Mouse (Mus musculus) megakaryocyte, adult 5-6 weeks (primary cell): ENCODE measurements around the gene Slc16a3. TPM values are rescaled to one million over a fixed set of nuclear protein-coding genes. Genes with fewer than 3 reads are reported as not detected.

ENCODE experiments used
- ATAC-seq: 2 replicates; pipeline ENCODE4 v1.8.0; 2016; ENCODE audit warnings: mild to moderate bottlenecking, inconsistent platforms; ENCODE audit not compliant: poor library complexity, severe bottlenecking
- total RNA-seq, 2 experiments: library from RNA; stranded (forward) in 1 of 2; stranded (reverse) in 1 of 2; fragments of 153-499, 151-499 nt in 1 of 2; fragments of 221-1000, 200-1000 nt in 1 of 2; gene quantifications; 2 replicates each; pipeline versions ENCODE4 v1.2.3 to v1.2.4; 2015 to 2017

The Slc16a3 gene
- total RNA-seq, 2 experiments from 2014 or later = 21.4 to 40.7 TPM

- ATAC-seq = no peak
These were observed 61.9 kb downstream of the Slc16a3 start for GRCm38 (mm10) chr11:121010044-121010755.

Other genes with a start within 250 kb of the Slc16a3 start
- gene Cenpx, start 234.7 kb upstream of the Slc16a3 start, total RNA-seq (2015) = 84.6 and 95.8 TPM in 2 replicates
- gene Cenpx, start 234.7 kb upstream of the Slc16a3 start, total RNA-seq (2017) = 67.0 and 71.5 TPM in 2 replicates
- 6.3 and 7.2 TPM in 2 replicates for gene Lrrc45, start 234.6 kb upstream of the Slc16a3 start, total RNA-seq (2015)
- gene Lrrc45, start 234.6 kb upstream of the Slc16a3 start, total RNA-seq (2017) = 21.0 and 21.6 TPM in 2 replicates
- 0.25 and 0.83 TPM in 2 replicates for gene Rac3, start 227.0 kb upstream of the Slc16a3 start, total RNA-seq (2015)
- 1.4 TPM in 1 of 2 replicates, not detected in the other for gene Rac3, start 227.0 kb upstream of the Slc16a3 start, total RNA-seq (2017)
- gene Dcxr, start 221.2 kb upstream of the Slc16a3 start, total RNA-seq (2015) = 24.9 and 30.0 TPM in 2 replicates
- 20.0 and 25.0 TPM in 2 replicates for gene Dcxr, start 221.2 kb upstream of the Slc16a3 start, total RNA-seq (2017)
- 7.6 and 8.5 TPM in 2 replicates for gene Cbr2, start 216.4 kb upstream of the Slc16a3 start, total RNA-seq (2015)
- 1.7 and 8.9 TPM in 2 replicates for gene Cbr2, start 216.4 kb upstream of the Slc16a3 start, total RNA-seq (2017)
- gene Hmga1b, start 185.7 kb upstream of the Slc16a3 start, total RNA-seq (2015) = 10.5 and 11.9 TPM in 2 replicates
- gene Hmga1b, start 185.7 kb upstream of the Slc16a3 start, total RNA-seq (2017) = 7.6 and 8.8 TPM in 2 replicates
- 10.4 and 14.5 TPM in 2 replicates for gene Rfng, start 164.3 kb upstream of the Slc16a3 start, total RNA-seq (2015)
- gene Rfng, start 164.3 kb upstream of the Slc16a3 start, total RNA-seq (2017) = 3.3 and 5.7 TPM in 2 replicates
- 51.4 and 70.1 TPM in 2 replicates for gene Gps1, start 164.2 kb upstream of the Slc16a3 start, total RNA-seq (2015)
- 52.1 and 56.3 TPM in 2 replicates for gene Gps1, start 164.2 kb upstream of the Slc16a3 start, total RNA-seq (2017)
- gene Dus1l, start 152.1 kb upstream of the Slc16a3 start, total RNA-seq (2015) = 46.1 and 51.8 TPM in 2 replicates
- gene Dus1l, start 152.1 kb upstream of the Slc16a3 start, total RNA-seq (2017) = 24.0 and 31.1 TPM in 2 replicates
- gene Fasn, start 123.9 kb upstream of the Slc16a3 start, total RNA-seq (2015) = 14.0 and 19.2 TPM in 2 replicates
- 10.5 and 13.3 TPM in 2 replicates for gene Fasn, start 123.9 kb upstream of the Slc16a3 start, total RNA-seq (2017)
- 0.30 and 1.2 TPM in 2 replicates for gene Ccdc57, start 15.6 kb upstream of the Slc16a3 start, total RNA-seq (2015)
- gene Ccdc57, start 15.6 kb upstream of the Slc16a3 start, total RNA-seq (2017) = 2.1 and 2.4 TPM in 2 replicates
- 56.0 and 64.8 TPM in 2 replicates for gene Csnk1d, start 42.9 kb downstream of the Slc16a3 start, total RNA-seq (2015)
- 67.8 and 69.7 TPM in 2 replicates for gene Csnk1d, start 42.9 kb downstream of the Slc16a3 start, total RNA-seq (2017)
- gene Cd7, start 90.9 kb downstream of the Slc16a3 start, total RNA-seq (2015) = 52.3 and 53.9 TPM in 2 replicates
- gene Cd7, start 90.9 kb downstream of the Slc16a3 start, total RNA-seq (2017) = 14.8 and 17.3 TPM in 2 replicates
- not detected in 2 replicates for gene Sectm1b, start 115.1 kb downstream of the Slc16a3 start, total RNA-seq (2015)
- not detected in 2 replicates for gene Sectm1b, start 115.1 kb downstream of the Slc16a3 start, total RNA-seq (2017)
- 0.46 TPM in 1 of 2 replicates, not detected in the other for gene Sectm1a, start 132.7 kb downstream of the Slc16a3 start, total RNA-seq (2015)
- 0.88 TPM in 1 of 2 replicates, not detected in the other for gene Sectm1a, start 132.7 kb downstream of the Slc16a3 start, total RNA-seq (2017)
- not detected in 2 replicates for gene Tex19.2, start 170.2 kb downstream of the Slc16a3 start, total RNA-seq (2015)
- gene Tex19.2, start 170.2 kb downstream of the Slc16a3 start, total RNA-seq (2017) = not detected in 2 replicates
- gene Tex19.1, start 197.7 kb downstream of the Slc16a3 start, total RNA-seq (2015) = not detected in 2 replicates
- not detected in 2 replicates for gene Tex19.1, start 197.7 kb downstream of the Slc16a3 start, total RNA-seq (2017)
- gene Uts2r, start 211.8 kb downstream of the Slc16a3 start, total RNA-seq (2015) = not detected in 2 replicates
- gene Uts2r, start 211.8 kb downstream of the Slc16a3 start, total RNA-seq (2017) = not detected in 2 replicates